Mouse (Mus musculus) kidney, adult 2 months (tissue): ENCODE results near the gene Plscr4.

Experiments used
- CTCF ChIP-seq: fragments of 200-500 bp; conservative IDR thresholded peaks from 2 replicates; pipeline ENCODE4 v1.5.1; 2011; ENCODE audit warnings: low read depth, mild to moderate bottlenecking, control low read depth, low read length, moderate library complexity, mixed read lengths; ENCODE audit not compliant: insufficient read depth, insufficient read length
- POLR2A ChIP-seq: fragments of 200-500 bp; IDR thresholded peaks from one replicate; pipeline ENCODE4 v1.6.1; 2011; ENCODE audit warnings: low read depth, low read length, control low read depth

DNA sequence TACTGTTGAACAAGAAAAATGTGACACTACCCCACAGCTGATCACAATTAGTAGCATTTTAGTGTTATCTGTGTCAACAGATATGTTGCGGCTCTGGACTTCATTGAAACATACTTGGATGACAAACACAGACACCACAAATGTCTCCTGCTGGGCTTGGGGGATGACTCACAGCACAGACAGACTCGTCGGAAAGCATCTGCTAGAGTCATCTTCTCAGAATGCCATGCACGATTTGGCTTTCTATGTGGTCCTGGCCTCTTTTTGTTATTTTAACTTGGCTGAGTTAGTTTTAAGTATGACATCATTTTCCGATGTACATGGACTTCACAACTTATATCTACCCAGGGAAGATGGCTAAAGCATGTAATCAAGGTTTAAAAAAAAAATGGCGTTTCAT lies 80.6 kb downstream of the Plscr4 start:
- no peak for TF ChIP-seq CTCF
- TF ChIP-seq POLR2A = no peak
